Mouse (Mus musculus) left cerebral cortex, postnatal 10 days (tissue): ENCODE data around the gene Mgl2. TPM values are rescaled to one million over a fixed set of nuclear protein-coding genes. Genes with fewer than 3 reads are reported as not detected.
"Not testable (repeated sequence)": the region's sequence is repeated elsewhere in the genome, so short reads cannot be mapped to it uniquely, and the experiment has no call there.

ENCODE experiments used
- DNase-seq, 2 experiments: peaks; one replicate each; pipeline ENCODE4 v3.0.0; 2021 to 2022; ENCODE audit warnings: low spot score in 2 of 2, mixed read lengths in 1 of 2; ENCODE audit errors: extremely low spot score in 1 of 2
- intact Hi-C: fragments of 180-260 bp; cut with DNase I; formaldehyde crosslinking; loops from one replicate; pipeline ENCODE4 v1.15.1; 2025
- total RNA-seq, 2 experiments: library from RNA; stranded (reverse); gene quantifications; 2 replicates each; pipeline ENCODE4 v1.2.3; 2021

Gene Mgl2
- total RNA-seq, 2 experiments from 2014 or later, result 0.30 to 0.36 TPM

GRCm38 (mm10) chr11:70165972-70166921 lies 36.1 kb downstream of the Mgl2 start:
- DNase-seq, result no peak
- intact Hi-C loops, result no loop called here

GRCm38 (mm10) chr11:70168136-70168535 lies 38.0 kb downstream of the Mgl2 start:
- DNase-seq, result no peak
- intact Hi-C loops, result no loop called here

- intact Hi-C loops, DNase-seq: not testable (repeated sequence)
These were observed 39.3 kb downstream of the Mgl2 start for GRCm38 (mm10) chr11:70169471-70169870.

GRCm38 (mm10) chr11:70170291-70170690 lies 40.2 kb downstream of the Mgl2 start:
- DNase-seq, result no peak
- intact Hi-C loops, result no loop called here

GRCm38 (mm10) chr11:70171181-70171580 lies 41.1 kb downstream of the Mgl2 start:
- DNase-seq, result no peak
- intact Hi-C loops, result no loop called here

- DNase-seq, result no peak
- intact Hi-C loops, result no loop called here
These were observed 41.7 kb downstream of the Mgl2 start for GRCm38 (mm10) chr11:70171847-70172246.

- intact Hi-C loops, result no loop called here
- no peak for DNase-seq
These were observed 42.2 kb downstream of the Mgl2 start for GRCm38 (mm10) chr11:70172298-70172697.

- DNase-seq, result no peak
- intact Hi-C loops, result no loop called here
These were observed 44.4 kb downstream of the Mgl2 start for GRCm38 (mm10) chr11:70174491-70174890.

- DNase-seq, result no peak
These were observed 47.5 kb downstream of the Mgl2 start for GRCm38 (mm10) chr11:70177647-70178046.

GRCm38 (mm10) chr11:70178311-70178710 lies 48.2 kb downstream of the Mgl2 start:
- intact Hi-C loops, result loop anchor here (2.0 kb wide), 1 partner anchor 104 kb away; no protein-coding TSS in a partner anchor
- no peak for DNase-seq

More at GRCm38 (mm10) chr11:70177647-70178046, 47.5 kb downstream of the Mgl2 start:
- intact Hi-C loops, result loop anchor here (2.0 kb wide), 1 partner anchor 103 kb away; no protein-coding TSS in a partner anchor

GRCm38 (mm10) chr11:70178756-70179155 lies 48.6 kb downstream of the Mgl2 start:
- intact Hi-C loops, result loop anchor here (2.0 kb wide), 1 partner anchor 104 kb away; no protein-coding TSS in a partner anchor
- no peak for DNase-seq

- peak in 1 of 2 experiments; percentile 40 for DNase-seq
- intact Hi-C loops, result loop anchor here (2.0 kb wide), 1 partner anchor 105 kb away; no protein-coding TSS in a partner anchor
These were observed 49.3 kb downstream of the Mgl2 start for GRCm38 (mm10) chr11:70179401-70179800.

- no peak for DNase-seq
- intact Hi-C loops, result no loop called here
These were observed 50.4 kb downstream of the Mgl2 start for GRCm38 (mm10) chr11:70180496-70180895.

- DNase-seq, result no peak
- intact Hi-C loops, result no loop called here
These were observed 55.0 kb downstream of the Mgl2 start for GRCm38 (mm10) chr11:70185120-70185519.

Other genes with a start within 250 kb of the Mgl2 start
- under 1 TPM; 0.57 to 0.62 TPM for gene Kctd11, start 248.9 kb upstream of the Mgl2 start, total RNA-seq
- under 1 TPM; 0.15 to 0.26 TPM for gene Acap1, start 234.8 kb upstream of the Mgl2 start, total RNA-seq
- gene 2810408A11Rik, start 229.3 kb upstream of the Mgl2 start, total RNA-seq, result 1 to 10 TPM; 1.8 TPM
- gene Neurl4, start 229.3 kb upstream of the Mgl2 start, total RNA-seq, result 100 to 1,000 TPM; 126 to 129 TPM
- gene Gps2, start 216.4 kb upstream of the Mgl2 start, total RNA-seq, result 10 to 100 TPM; 24.8 to 25.7 TPM
- 100 to 1,000 TPM; 525 to 535 TPM for gene Eif5a, start 208.4 kb upstream of the Mgl2 start, total RNA-seq
- 1 to 10 TPM; 9.5 TPM for gene Ybx2, start 194.5 kb upstream of the Mgl2 start, total RNA-seq
- 1 to 10 TPM; 1.3 to 1.4 TPM for gene Slc2a4, start 182.1 kb upstream of the Mgl2 start, total RNA-seq
- gene Cldn7, start 165.6 kb upstream of the Mgl2 start, total RNA-seq, result not detected
- 100 to 1,000 TPM; 104 to 118 TPM for gene Ctdnep1, start 149.2 kb upstream of the Mgl2 start, total RNA-seq
- gene Elp5, start 147.8 kb upstream of the Mgl2 start, total RNA-seq, result 100 to 1,000 TPM; 114 to 125 TPM
- 100 to 1,000 TPM; 252 to 266 TPM for gene Gabarap, start 139.2 kb upstream of the Mgl2 start, total RNA-seq
- gene Phf23, start 134.6 kb upstream of the Mgl2 start, total RNA-seq, result 10 to 100 TPM; 35.2 to 38.6 TPM
- gene Dvl2, start 129.7 kb upstream of the Mgl2 start, total RNA-seq, result 10 to 100 TPM; 27.5 to 30.3 TPM
- gene Acadvl, start 114.9 kb upstream of the Mgl2 start, total RNA-seq, result 10 to 100 TPM; 44.8 to 48.0 TPM
- gene Dlg4, start 113.4 kb upstream of the Mgl2 start, total RNA-seq, result 100 to 1,000 TPM; 871 to 875 TPM
- 1 to 10 TPM; 1.4 to 1.5 TPM for gene Asgr1, start 76.2 kb upstream of the Mgl2 start, total RNA-seq
- gene Asgr2, start 37.7 kb upstream of the Mgl2 start, total RNA-seq, result not detected
- 1 to 10 TPM; 1.2 to 3.4 TPM for gene Clec10a, start 25.9 kb downstream of the Mgl2 start, total RNA-seq
- gene Slc16a11, start 82.4 kb downstream of the Mgl2 start, total RNA-seq, result 10 to 100 TPM; 33.9 to 37.1 TPM
- gene Slc16a13, start 90.7 kb downstream of the Mgl2 start, total RNA-seq, result 10 to 100 TPM in 1 of 2 experiments, 1 to 10 TPM in 1; 8.9 to 10.6 TPM
- 1 to 10 TPM; 7.1 to 8.6 TPM for gene Bcl6b, start 99.5 kb downstream of the Mgl2 start, total RNA-seq
- gene 0610010K14Rik, start 107.6 kb downstream of the Mgl2 start, total RNA-seq, result 10 to 100 TPM; 53.7 to 54.1 TPM
- gene Gm21988, start 109.5 kb downstream of the Mgl2 start, total RNA-seq, result 1 to 10 TPM; 6.0 to 8.7 TPM
- 100 to 1,000 TPM; 279 to 285 TPM for gene Rnasek, start 109.5 kb downstream of the Mgl2 start, total RNA-seq
- gene Alox12, start 125.0 kb downstream of the Mgl2 start, total RNA-seq, result under 1 TPM; 0.32 to 0.41 TPM
- gene Alox12e, start 192.3 kb downstream of the Mgl2 start, total RNA-seq, result under 1 TPM; 0.20 to 0.45 TPM
- gene Alox15, start 221.7 kb downstream of the Mgl2 start, total RNA-seq, result not detected